Comparison of ENCODE assay signal across 17 mouse cellular contexts in the genomic region with DNA sequence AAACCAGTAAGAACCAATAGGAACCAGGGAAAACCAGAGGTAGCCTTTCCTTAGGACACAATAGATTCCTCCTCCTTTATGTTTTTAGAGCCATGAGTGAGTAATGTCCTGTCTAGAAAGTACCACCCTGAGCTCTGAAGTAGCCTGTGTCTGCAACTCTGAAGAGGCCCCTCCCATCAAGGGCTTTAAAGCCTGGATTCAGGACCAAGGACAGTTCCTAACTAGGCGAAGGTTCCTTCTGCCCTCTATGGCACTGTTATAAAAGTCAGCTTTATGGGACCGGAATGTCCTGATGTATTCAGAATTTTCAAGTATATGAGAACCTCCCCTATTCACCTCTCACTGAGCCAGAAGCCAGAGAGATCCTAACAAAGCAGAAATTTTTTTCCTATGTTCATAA.
DNase-seq lines count a peak whose midpoint lies in the region; ATAC-seq and TF ChIP-seq lines count a peak whose summit lies in the region.
"Had no signal": no experiment of that assay in that cellular context is flagged by ENCODE, and none has a peak within 500 bp of the region (broad histone marks: within the 10 kb centered on the region; RNA-seq: fewer than 3 reads in every experiment).

No protein-coding gene starts in this region.

- no peaks in the 10 kb centered on the region for H3K36me3 ChIP-seq in kidney, embryonic 16.5 days (ENCODE audit: insufficient read depth, low read length)
- no peaks in the 10 kb centered on the region for H3K36me3 ChIP-seq in MEL (ENCODE audit: control insufficient read depth in 1 of 2, insufficient read depth in 2 of 2, low read length in 2 of 2)
- H3K36me3 ChIP-seq: embryonic facial prominence, embryonic 15.5 days; hindbrain, embryonic 15.5 days; neural tube, embryonic 13.5 days; stomach, embryonic 15.5 days had no signal

- H3K4me2 ChIP-seq in kidney, embryonic 16.5 days (replicated peaks; ENCODE audit: low read depth, low read length) = no peak overlapping the region
- H3K4me2 ChIP-seq: embryonic facial prominence, embryonic 15.5 days; hindbrain, embryonic 15.5 days; liver, embryonic 11.5 days; neural tube, embryonic 13.5 days; stomach, embryonic 15.5 days had no signal

- DNase-seq in kidney, postnatal 36 days = peak; percentile 4 to 18
- DNase-seq in MEL (ENCODE audit: low read depth, low spot score) (peak; percentile 27), ZHBTc4 (ENCODE audit: low read depth, low spot score) (peak; percentile 77)
- DNase-seq in hindlimb bud, embryonic 11.5 days (ENCODE audit: extremely low spot score, low read depth, low spot score) = peak; percentile 83
- no peak for DNase-seq in left cerebral cortex, adult 11 months (ENCODE audit: low spot score)
- DNase-seq in left cerebral cortex, adult 2 months (ENCODE audit: extremely low spot score in 1 of 2, low spot score in 2 of 2) = no peak
- DNase-seq: adrenal gland, postnatal 25 days; cerebellum, adult 2 months; heart, adult 2 months; right cerebral cortex, postnatal 14 days had no signal

- no peaks in the 10 kb centered on the region for H3K4me1 ChIP-seq in kidney, embryonic 16.5 days (ENCODE audit: insufficient read depth, low read length)
- no peaks in the 10 kb centered on the region for H3K4me1 ChIP-seq in MEL (ENCODE audit: control insufficient read depth in 1 of 2, insufficient read depth in 2 of 2, low read length in 2 of 2)
- H3K4me1 ChIP-seq: embryonic facial prominence, embryonic 15.5 days; hindbrain, embryonic 15.5 days; megakaryocyte, embryonic 14.5 days; neural tube, embryonic 13.5 days; stomach, embryonic 15.5 days had no signal

- 26% methylated on average over 2 of the region's 2 CpGs for WGBS in kidney, embryonic 16.5 days

- H3K9me3 ChIP-seq in kidney, embryonic 16.5 days (ENCODE audit: low read length) = no peaks in the 10 kb centered on the region
- no peaks in the 10 kb centered on the region for H3K9me3 ChIP-seq in MEL (replicated peaks; ENCODE audit: insufficient read depth, low read length)
- H3K9me3 ChIP-seq: embryonic facial prominence, embryonic 15.5 days; neural tube, embryonic 13.5 days; stomach, embryonic 15.5 days had no signal

- no peaks in the 10 kb centered on the region for H3K27me3 ChIP-seq in kidney, embryonic 16.5 days (ENCODE audit: insufficient read depth, low read length)
- H3K27me3 ChIP-seq in MEL (ENCODE audit: control insufficient read depth in 1 of 2, insufficient read depth in 2 of 2, low read length in 2 of 2) = no peaks in the 10 kb centered on the region; a peak in 1 of 4 replicates
- H3K27me3 ChIP-seq: embryonic facial prominence, embryonic 15.5 days; hindbrain, embryonic 15.5 days; megakaryocyte, embryonic 14.5 days; neural tube, embryonic 13.5 days; stomach, embryonic 15.5 days had no signal

- no peak for ATAC-seq in kidney, embryonic 16.5 days (ENCODE audit: low FRiP score, low TSS enrichment)

- TF ChIP-seq EP300 in MEL (IDR thresholded peaks at IDR 0.05; ENCODE audit: low read depth in 1 of 2, low read length in 2 of 2) = no peak

- no peak for TF ChIP-seq POLR2A in MEL (IDR thresholded peaks at IDR 0.05; ENCODE audit: control insufficient read depth in 1 of 2, insufficient read depth in 1 of 2, low read depth in 1 of 2, low read length in 2 of 2, poor library complexity in 1 of 2)

- no peak for TF ChIP-seq CTCF in MEL (IDR thresholded peaks at IDR 0.05 in 2 of 3, conservative IDR thresholded peaks at IDR 0.05 in 1 of 3; ENCODE audit: control insufficient read depth in 1 of 3, insufficient read depth in 1 of 3, low read depth in 2 of 3, low read length in 3 of 3, poor library complexity in 1 of 3, severe bottlenecking in 1 of 3)
- TF ChIP-seq CTCF in left cerebral cortex, adult 2 months (IDR thresholded peaks at IDR 0.05) = no peak

- H3K4me3 ChIP-seq in kidney, embryonic 16.5 days (ENCODE audit: low read length) = no peak overlapping the region
- no peak overlapping the region for H3K4me3 ChIP-seq in MEL (ENCODE audit: control insufficient read depth in 1 of 2, insufficient read depth in 1 of 2, low read depth in 2 of 2, low read length in 2 of 2)
- no peak overlapping the region for H3K4me3 ChIP-seq in left cerebral cortex, adult 2 months
- H3K4me3 ChIP-seq: embryonic facial prominence, embryonic 15.5 days; heart, adult 2 months; hindbrain, embryonic 15.5 days; megakaryocyte, embryonic 14.5 days; neural tube, embryonic 13.5 days; stomach, embryonic 15.5 days had no signal

- TF ChIP-seq RAD21 in MEL (IDR thresholded peaks at IDR 0.05; ENCODE audit: low read depth, low read length) = no peak

- H3K9ac ChIP-seq in kidney, embryonic 16.5 days (replicated peaks; ENCODE audit: low read length) = no peak overlapping the region
- no peak overlapping the region for H3K9ac ChIP-seq in MEL (ENCODE audit: control insufficient read depth, low read depth, low read length, poor library complexity, severe bottlenecking)
- H3K9ac ChIP-seq: embryonic facial prominence, embryonic 15.5 days; hindbrain, embryonic 15.5 days; neural tube, embryonic 13.5 days; stomach, embryonic 15.5 days had no signal

- H3K79me2 ChIP-seq in MEL (ENCODE audit: control insufficient read depth, insufficient read depth, low read length, poor library complexity) = no peaks in the 10 kb centered on the region

- no peak overlapping the region for H3K27ac ChIP-seq in kidney, embryonic 16.5 days (ENCODE audit: low read length)
- no peak overlapping the region for H3K27ac ChIP-seq in MEL (ENCODE audit: control insufficient read depth, low read depth, low read length)
- no peak overlapping the region for H3K27ac ChIP-seq in left cerebral cortex, adult 2 months
- H3K27ac ChIP-seq: embryonic facial prominence, embryonic 15.5 days; heart, adult 2 months; hindbrain, embryonic 15.5 days; neural tube, embryonic 13.5 days; stomach, embryonic 15.5 days had no signal

- intact Hi-C loops in left cerebral cortex, adult 2 months (cut with DNase I) = no loop called here

TF ChIP-seq in MEL, 35 proteins besides CTCF, POLR2A, EP300 and RAD21:
- TF ChIP-seq TCF12 (IDR thresholded peaks at IDR 0.05; ENCODE audit: low read depth, low read length) (no peak), GATA1 (IDR thresholded peaks at IDR 0.05; ENCODE audit: low read depth, low read length) (no peak)

Comparison
In these comparisons a context has a peak if more than half of its experiments do, and no peak if none do; other contexts are left out.
1. DNase-seq: peak in kidney, postnatal 36 days (2 of 2), MEL (single experiment), ZHBTc4 (single experiment) and hindlimb bud, embryonic 11.5 days (single experiment); none in left cerebral cortex, adult 11 months (single experiment) and left cerebral cortex, adult 2 months (0 of 2).